Mouse (Mus musculus): ENCODE data around the gene Gm20479. TPM values are rescaled to one million over a fixed set of nuclear protein-coding genes. Genes with fewer than 3 reads are reported as not detected.

The Gm20479 gene
- total RNA-seq, 1 experiment from 2014 or later: not detected

GRCm38 (mm10) chr7:27306161-27307160, 50.8 kb downstream of the Gm20479 start:
- ATAC-seq (replicated peaks in 1 of 2; ENCODE audit: insufficient read depth in 1 of 2, low FRiP score in 2 of 2, low TSS enrichment in 1 of 2, low read depth in 1 of 2, poor library complexity in 2 of 2, severe bottlenecking in 2 of 2): no peak

- ATAC-seq (replicated peaks in 1 of 2; ENCODE audit: insufficient read depth in 1 of 2, low FRiP score in 2 of 2, low TSS enrichment in 1 of 2, low read depth in 1 of 2, poor library complexity in 2 of 2, severe bottlenecking in 2 of 2): no peak
These were observed 52.0 kb downstream of the Gm20479 start for GRCm38 (mm10) chr7:27305091-27305730.

Other genes starting within 250 kb of the Gm20479 start
- not detected in 2 replicates for gene Cyp2f2, start 237.5 kb downstream of the Gm20479 start, total RNA-seq (2017)
- not detected in 2 replicates for gene Cyp2t4, start 203.7 kb downstream of the Gm20479 start, total RNA-seq (2017)
- 21.0 and 24.1 TPM in 2 replicates for gene Egln2, start 190.6 kb downstream of the Gm20479 start, total RNA-seq (2017)
- 15.4 and 21.1 TPM in 2 replicates for gene Rab4b, start 178.5 kb downstream of the Gm20479 start, total RNA-seq (2017)
- not detected in 2 replicates for gene Gm21983, start 176.3 kb downstream of the Gm20479 start, total RNA-seq (2017)
- gene Mia, start 176.3 kb downstream of the Gm20479 start, total RNA-seq (2017): not detected in 2 replicates
- 1.9 and 3.5 TPM in 2 replicates for gene BC024978, start 161.6 kb downstream of the Gm20479 start, total RNA-seq (2017)
- 77.9 and 95.9 TPM in 2 replicates for gene Snrpa, start 161.1 kb downstream of the Gm20479 start, total RNA-seq (2017)
- 8.1 and 10.7 TPM in 2 replicates for gene Itpkc, start 128.8 kb downstream of the Gm20479 start, total RNA-seq (2017)
- gene Coq8b, start 124.4 kb downstream of the Gm20479 start, total RNA-seq (2017): 9.4 and 13.8 TPM in 2 replicates
- gene Numbl, start 99.0 kb downstream of the Gm20479 start, total RNA-seq (2017): 1.6 and 2.4 TPM in 2 replicates
- gene Ltbp4, start 19.7 kb downstream of the Gm20479 start, total RNA-seq (2017): 1.9 TPM in 1 of 2 replicates, not detected in the other
- gene Shkbp1, start 1.4 kb downstream of the Gm20479 start, total RNA-seq (2017): 15.8 and 22.4 TPM in 2 replicates
- gene Sptbn4, start 90.3 kb upstream of the Gm20479 start, total RNA-seq (2017): 0.31 TPM in 1 of 2 replicates, not detected in the other
- 20.4 and 31.7 TPM in 2 replicates for gene Blvrb, start 90.6 kb upstream of the Gm20479 start, total RNA-seq (2017)
- gene Sertad3, start 116.3 kb upstream of the Gm20479 start, total RNA-seq (2017): 9.7 and 16.8 TPM in 2 replicates
- 23.3 and 25.8 TPM in 2 replicates for gene Sertad1, start 129.5 kb upstream of the Gm20479 start, total RNA-seq (2017)
- gene Prx, start 141.9 kb upstream of the Gm20479 start, total RNA-seq (2017): 1.1 and 1.5 TPM in 2 replicates
- 0.31 TPM in 1 of 2 replicates, not detected in the other for gene Hipk4, start 165.8 kb upstream of the Gm20479 start, total RNA-seq (2017)
- 15.2 and 18.9 TPM in 2 replicates for gene Pld3, start 195.8 kb upstream of the Gm20479 start, total RNA-seq (2017)
- gene 2310022A10Rik, start 195.8 kb upstream of the Gm20479 start, total RNA-seq (2017): 4.8 and 7.4 TPM in 2 replicates
- 56.0 and 63.1 TPM in 2 replicates for gene Akt2, start 234.1 kb upstream of the Gm20479 start, total RNA-seq (2017)

All from hematopoietic stem cell, adult 5-6 weeks (primary cell).